Mouse (Mus musculus): ENCODE measurements at regions not wholly inside any gene's neighbourhood (a gene's known extent, or its start where the extent isn't known, plus 50 kb on each side); places are given as distances from the start of the nearest gene placed in this dataset.

DNA sequence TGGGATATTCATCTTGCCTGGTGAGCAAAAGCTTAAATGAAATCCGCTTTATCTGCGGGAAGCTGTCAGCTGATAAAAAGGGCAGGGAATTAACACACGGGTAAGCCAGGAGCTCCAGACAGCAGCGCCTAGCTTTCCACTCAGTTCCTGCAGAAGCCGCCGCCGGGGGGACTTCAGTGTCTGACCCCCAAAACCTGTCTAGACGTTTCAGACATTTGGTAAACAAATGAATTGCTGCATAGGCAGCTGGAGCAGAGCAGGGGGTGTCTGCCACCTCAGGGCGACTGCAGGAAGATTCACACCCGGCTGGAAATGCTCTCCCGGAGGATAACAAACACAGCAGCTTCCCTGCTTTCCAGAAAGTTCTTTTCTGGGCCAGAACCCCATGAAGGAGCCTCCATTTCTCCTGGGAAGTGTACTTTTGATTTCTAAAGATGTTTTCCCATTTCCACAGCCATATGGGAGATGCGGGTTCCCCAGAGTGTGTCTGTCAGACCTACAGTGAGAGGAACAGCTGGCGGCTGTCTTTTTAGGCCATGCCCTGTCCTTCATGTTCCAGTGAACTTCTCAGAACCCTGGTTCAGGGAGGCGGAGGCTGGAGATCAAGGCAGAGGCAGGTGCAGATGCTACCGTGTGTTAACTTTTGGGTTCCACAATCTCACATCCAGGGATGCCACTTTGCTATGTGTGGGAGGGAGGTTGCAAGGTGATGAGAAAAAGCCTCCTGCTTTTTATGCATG lies 58.7 kb upstream of the Pmepa1 start:
- intact Hi-C loops (cut with DNase I), result no loop called here
- DNase-seq, result no peak

DNA sequence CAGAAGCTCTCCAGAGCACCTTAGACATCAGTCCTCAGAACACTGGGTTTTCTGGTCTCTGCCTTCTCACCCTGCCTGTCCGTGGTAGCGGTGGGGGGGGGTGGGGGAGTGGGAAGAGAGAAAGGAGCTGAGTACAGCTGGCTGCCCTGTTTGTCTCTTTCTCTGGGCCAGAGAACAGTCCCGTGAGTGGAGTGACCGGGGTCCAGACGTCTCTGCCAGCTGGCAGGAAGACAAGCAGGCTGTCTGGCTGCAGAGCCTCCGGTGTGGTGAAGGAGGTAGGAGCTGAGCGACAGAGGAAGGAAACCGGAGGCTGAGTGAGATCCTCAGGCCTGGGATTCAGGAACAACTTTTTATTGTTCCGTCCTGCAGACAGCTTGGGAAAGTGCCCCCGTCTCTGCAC lies 59.5 kb upstream of the Pmepa1 start:
- intact Hi-C loops (cut with DNase I), result no loop called here
- peak; percentile 65 to 73 for DNase-seq

DNA sequence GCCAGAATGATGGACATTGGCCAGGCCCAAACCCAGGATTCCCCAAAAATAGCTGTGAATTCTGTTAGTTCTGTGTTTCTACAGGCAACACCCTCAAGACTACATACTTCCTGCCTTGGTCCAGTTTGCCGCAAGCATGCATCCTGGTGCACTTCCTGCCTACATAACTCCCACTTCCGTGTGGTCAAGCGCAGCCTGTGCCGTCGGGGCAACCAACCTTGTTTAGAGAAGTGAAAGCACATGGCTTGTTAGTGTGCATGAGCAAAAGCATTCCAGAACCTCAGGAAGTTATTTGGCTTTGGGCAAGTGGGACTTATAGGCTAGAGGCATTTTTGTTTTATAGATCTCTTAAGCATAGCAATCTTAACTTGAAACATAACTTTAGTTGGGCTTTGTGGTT lies 61.3 kb upstream of the Pmepa1 start:
- no peak for DNase-seq
- intact Hi-C loops (cut with DNase I), result no loop called here

DNA sequence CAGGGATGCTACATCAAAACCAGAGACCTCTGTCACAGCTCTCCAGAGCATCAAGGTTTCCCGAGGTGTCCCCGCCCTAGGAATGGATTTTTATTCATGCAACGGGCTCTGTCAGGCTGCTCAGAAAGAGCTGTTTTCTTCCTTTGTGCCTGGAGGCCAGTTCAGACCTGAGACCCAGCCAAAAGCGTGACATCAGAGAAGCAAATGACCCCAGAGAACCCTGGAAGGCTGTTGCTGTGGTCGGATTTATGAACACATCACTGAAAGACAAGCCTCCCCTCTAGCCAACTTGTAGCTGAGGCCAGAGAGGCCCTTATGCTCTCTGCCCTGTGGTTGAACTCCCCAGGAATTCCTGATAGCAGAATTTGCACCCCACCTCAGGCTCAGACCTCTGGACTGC lies 62.3 kb upstream of the Pmepa1 start:
- intact Hi-C loops (cut with DNase I), result no loop called here

DNA sequence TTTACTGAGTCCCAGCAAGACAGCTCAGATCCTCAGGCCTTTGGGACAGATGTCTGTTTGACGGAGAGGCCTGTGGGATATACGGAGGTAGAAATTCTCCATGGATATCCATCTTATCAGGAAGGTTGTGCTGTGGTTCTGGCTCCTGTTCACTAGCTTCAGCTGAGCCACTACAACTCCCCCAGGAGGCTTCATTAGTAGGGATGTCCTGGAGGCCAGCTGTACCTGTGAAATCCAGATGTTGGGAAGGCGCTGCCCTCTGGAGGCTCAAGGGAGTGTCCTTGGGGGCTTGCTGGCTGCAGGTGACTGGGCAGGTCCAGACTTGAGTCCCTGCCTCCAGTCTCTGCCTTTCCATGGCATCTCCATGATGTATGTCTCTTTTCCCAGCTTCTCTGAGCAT lies 62.9 kb upstream of the Pmepa1 start:
- DNase-seq, result no peak
- intact Hi-C loops (cut with DNase I), result no loop called here

More for the DNA sequence above, 62.3 kb upstream of the Pmepa1 start:
- peak; percentile 58 to 75 for DNase-seq

DNA sequence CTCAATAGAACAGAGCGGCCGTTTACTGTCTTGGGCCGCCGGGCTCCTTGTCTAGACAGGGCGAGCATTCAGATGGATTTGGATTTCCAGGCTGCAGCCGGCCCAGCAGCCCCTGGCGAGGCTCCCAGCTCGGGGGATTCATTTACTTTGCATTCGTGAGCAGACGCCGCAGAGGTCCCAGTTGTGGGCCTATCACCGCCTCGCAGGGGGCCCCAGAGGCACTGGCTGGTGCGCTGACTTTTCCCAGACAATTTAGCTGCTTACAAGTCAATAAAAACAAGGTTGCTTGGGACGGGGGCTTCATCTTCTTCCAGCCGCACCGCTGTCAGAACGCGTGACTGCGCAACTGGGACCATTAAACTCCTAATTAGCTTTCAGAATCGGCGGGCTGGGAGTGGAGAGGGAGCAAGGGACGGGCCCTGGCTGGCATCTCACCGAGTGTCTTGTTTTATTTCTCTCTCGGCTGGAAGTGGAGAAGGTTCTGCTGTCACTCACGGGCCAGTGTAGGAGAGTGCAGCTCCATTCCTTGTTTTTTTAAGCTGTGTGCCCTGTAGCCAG lies 63.8 kb upstream of the Pmepa1 start:
- intact Hi-C loops (cut with DNase I), result no loop called here
- DNase-seq, result peak in 1 of 2 experiments; percentile 41

DNA sequence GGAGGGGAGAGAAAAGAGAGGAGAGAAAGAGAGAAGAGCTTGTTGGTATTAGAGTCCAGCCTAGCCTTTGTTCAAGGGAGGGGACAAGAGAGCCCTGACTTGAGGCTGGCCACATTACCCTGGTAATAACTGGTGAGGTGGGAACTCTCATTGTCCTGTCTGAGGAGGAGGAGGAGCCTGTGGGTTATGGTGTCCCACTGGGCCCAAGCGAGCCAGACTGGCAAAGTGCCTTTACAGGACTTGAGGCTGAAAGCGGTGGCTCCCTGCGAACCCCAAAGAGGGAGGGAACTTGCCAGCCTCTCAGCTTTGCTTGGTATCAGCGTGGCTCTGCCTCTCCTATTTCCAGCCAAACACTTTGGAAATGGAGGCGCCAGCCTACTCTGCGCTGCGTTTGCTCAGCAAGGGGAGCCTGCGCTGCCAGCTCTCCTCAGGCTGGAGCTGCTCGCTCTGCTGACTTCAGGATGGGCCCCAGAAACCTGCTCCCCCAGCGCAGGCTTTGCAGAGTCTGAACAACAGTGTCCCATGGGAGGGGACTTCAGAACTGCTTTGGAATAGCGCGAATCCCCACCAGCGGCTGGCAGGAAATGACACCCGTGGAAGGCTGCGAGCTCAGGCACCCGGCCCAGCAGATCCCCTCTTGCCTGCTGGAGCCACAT lies 66.4 kb upstream of the Pmepa1 start:
- intact Hi-C loops (cut with DNase I), result no loop called here
- no peak for DNase-seq

DNA sequence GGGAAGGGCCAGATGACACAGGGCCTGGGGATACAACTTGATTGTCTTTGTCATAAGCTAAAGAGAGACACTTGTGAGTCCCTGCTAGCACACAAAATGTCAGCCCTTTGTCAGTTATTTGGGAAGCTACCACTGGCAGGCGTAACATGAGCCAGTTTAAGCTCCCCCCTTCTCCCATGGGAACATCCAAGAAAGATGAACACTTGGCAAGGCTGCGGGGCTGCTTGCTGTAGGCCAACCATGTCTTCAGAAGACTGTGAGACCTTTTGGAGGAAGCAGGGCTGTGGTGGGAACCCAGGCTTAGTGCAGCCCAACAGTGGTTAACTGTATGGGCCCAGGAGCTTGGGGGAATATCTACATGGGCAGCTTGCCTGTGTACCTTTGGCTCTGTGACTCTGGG lies 67.3 kb upstream of the Pmepa1 start:
- intact Hi-C loops (cut with DNase I), result no loop called here
- DNase-seq, result no peak

DNA sequence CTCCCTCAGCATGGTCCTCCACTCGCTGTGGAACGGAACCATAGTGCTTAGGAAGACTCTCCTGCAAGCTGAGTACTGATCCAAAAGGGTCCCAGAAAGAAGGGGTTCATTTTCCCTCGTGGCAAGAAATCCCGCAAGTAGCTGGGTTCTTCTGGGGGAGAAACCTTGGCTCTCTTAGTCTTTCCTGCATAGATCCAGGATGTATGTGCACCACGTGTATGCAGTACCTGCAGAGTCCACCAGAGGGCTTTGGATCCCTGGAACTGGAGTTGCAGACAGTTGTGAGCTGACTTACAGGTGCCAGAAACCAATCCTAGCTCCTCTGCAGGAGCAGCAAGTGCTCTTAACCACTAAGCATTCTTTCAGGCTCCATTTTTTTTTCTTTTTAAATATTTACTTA lies 67.9 kb upstream of the Pmepa1 start:
- intact Hi-C loops (cut with DNase I), result no loop called here
- no peak for DNase-seq

DNA sequence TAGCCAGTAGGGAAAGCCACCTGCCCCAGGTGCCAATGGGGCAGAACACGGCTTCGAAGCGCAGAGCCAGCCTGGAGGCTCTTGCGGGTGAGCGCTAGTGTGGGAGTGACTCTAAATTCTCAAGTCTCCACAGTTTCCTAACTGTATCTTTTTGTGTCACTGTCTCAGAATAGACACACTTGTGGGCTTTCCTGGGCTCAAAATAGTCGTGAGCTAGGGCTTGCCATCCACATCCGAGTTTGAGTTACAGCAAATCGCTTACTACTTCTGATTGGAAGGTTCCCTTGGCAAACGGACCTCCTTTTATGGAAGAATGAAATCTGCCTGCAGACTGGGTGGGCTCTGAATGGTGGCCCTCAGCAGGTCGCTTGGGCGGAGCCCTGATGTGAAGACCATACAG lies 71.0 kb upstream of the Pmepa1 start:
- DNase-seq, result no peak
- intact Hi-C loops (cut with DNase I), result no loop called here

DNA sequence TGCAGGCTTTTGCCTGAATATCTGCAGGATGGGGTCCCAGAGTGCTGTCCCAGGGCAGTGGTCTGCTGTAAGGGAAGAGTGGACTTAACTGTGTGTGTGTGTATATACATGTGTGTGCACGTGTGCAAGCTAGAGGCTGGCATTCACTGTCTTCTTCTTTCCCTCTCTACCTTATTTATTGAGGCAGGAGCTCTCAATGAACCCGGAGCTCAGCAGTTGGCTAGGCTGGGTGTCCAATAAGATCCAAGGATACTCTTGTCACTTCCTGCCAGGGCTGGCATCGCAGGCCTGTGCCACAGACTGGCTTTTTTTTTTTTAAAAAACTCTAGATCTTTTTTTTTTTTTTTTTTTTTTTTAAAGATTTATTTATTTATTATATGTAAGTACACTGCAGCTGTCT lies 72.4 kb upstream of the Pmepa1 start:
- intact Hi-C loops (cut with DNase I), result no loop called here
- DNase-seq, result no peak

DNA sequence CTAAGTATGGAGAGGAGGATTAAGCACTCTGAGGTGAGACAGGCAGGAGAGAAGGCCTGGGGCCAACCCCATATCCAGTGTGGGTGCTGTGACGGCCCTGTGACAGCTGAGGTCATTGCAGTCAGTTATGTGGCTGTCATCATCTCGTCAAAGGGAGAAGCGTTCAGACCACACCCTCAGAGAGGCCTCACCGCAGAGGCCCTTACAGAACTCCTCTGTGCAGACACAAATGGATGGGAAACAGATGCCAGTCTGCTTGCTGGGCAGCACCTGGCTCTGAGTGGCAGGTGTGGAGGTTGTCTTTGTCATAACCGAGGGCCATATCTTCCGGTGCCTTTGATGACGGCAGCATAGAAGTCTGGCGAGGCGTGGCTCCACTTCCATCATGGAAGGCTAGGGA lies 73.2 kb upstream of the Pmepa1 start:
- DNase-seq, result no peak
- intact Hi-C loops (cut with DNase I), result no loop called here

DNA sequence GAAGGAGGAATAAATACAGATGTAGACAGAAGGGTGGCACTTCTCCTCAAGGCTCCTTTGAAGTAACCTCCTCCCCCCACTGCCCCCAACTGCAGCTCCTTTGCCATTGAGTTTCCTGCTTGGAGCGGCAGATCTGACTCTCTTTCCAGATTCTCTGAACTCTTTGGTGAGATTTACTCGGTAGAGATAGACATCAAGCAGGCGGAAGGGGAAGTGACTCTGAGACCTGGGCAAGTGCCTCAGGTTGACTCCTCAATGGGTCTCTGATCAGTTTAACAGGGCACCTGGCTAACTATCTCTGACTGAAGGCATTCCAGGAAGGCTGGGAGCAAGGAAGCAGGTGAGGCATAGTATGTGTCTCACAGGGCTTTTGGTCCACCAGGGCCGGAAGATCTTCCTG lies 73.6 kb upstream of the Pmepa1 start:
- intact Hi-C loops (cut with DNase I), result no loop called here
- DNase-seq, result no peak

DNA sequence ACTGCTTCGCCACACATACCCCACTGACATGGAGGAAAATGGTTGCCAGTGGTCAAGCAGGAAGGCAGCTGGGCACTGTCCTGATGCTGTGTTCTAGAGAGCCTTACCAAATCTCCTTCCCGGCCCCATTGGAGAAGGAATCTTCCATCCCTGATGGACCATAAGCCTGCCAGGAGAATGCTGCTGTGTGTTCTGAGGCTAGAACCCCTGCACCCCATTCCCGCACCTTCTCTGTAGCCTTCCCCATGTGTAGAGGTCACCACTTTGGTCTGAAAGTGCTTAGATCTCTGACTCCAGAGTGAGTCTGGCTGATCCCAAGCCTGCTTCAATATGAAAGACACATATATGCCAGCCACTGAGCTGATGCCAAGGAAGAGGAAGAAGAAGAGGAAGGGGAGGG lies 74.1 kb upstream of the Pmepa1 start:
- intact Hi-C loops (cut with DNase I), result no loop called here
- no peak for DNase-seq

DNA sequence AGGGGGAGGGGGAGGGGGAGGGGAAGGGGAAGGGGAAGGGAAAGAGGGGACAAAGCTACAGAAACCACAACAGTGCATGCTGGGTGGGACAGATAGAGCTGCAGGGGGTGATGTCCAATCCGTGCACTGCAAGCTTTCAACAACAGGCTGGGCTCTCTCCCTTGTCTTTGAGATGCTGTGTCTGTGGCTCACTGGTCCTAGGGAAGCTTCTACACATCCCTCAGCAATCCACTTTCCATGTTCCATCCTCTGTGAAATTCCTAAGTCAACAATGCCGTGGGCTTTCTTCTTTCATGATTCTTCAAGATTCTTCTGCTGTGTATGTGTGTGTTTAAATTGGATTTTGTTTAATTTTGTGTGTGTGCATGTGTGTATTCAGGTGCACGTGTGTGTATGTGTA lies 74.5 kb upstream of the Pmepa1 start:
- no peak for DNase-seq
- intact Hi-C loops (cut with DNase I), result no loop called here

DNA sequence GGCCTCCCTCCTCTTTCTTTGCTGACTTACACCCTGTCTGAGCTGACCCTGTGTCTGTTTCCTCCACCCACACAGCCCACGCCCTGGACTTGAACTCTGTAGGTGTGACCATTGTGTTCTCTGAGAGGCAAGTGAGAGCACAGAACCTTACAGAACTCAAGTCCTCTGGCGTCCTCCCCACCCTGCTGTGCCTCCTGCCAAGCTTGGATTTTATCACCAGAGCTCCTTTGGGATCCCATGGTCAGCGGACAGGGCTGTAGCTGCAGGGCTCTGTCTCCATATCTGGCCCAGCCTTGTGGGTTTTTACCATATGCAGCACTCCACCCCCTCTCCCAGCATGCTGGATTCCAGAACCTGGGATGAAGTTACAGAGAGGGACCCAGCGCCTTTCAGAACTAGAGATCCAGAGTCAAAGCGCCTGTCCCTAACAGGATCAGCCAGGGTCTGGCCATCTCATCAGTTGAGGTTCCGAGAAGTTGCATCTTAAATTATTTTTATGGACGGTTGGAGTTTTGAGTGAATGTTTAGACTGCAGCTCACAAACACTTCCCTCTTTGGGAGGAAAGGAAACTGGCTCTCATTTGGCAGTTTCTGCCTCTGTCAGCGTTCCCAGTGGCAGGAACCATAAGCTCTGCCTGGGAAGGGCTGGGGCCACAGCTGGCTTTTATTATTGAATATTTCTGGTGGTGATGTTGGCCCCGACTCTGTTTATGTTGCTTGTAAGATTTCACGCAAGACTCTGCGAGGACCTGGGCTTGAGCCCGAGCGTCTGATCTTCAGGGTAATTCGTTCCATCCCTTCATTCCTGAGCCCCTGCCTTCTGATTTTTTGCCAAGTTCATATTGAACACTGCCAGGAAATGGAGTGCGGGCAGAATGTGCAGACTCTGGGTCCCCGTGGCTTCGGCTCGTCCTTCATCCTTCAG lies 75.8 kb upstream of the Pmepa1 start:
- DNase-seq, result peak; percentile 75 to 76
- intact Hi-C loops (cut with DNase I), result no loop called here

DNA sequence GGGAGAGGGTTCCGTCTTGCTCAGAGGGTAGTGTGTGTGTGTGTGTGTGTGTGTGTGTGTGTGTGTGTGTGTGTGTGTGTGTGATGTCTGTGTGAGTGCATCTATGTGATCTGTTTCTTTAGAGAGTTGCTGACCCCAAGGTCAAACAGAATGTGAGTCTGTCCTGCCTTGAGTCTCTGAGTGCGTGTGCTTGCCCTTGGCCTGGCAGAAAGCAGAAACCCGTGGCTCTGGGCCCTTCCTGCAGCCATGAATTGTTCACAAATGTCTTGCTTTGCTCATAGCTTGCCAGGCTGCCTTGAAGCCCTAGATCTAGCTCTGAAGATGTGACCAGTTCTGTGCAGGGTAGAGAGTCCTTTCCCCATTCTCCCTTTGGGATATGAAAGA lies 76.4 kb upstream of the Pmepa1 start:
- DNase-seq, result no peak
- intact Hi-C loops (cut with DNase I), result no loop called here

DNA sequence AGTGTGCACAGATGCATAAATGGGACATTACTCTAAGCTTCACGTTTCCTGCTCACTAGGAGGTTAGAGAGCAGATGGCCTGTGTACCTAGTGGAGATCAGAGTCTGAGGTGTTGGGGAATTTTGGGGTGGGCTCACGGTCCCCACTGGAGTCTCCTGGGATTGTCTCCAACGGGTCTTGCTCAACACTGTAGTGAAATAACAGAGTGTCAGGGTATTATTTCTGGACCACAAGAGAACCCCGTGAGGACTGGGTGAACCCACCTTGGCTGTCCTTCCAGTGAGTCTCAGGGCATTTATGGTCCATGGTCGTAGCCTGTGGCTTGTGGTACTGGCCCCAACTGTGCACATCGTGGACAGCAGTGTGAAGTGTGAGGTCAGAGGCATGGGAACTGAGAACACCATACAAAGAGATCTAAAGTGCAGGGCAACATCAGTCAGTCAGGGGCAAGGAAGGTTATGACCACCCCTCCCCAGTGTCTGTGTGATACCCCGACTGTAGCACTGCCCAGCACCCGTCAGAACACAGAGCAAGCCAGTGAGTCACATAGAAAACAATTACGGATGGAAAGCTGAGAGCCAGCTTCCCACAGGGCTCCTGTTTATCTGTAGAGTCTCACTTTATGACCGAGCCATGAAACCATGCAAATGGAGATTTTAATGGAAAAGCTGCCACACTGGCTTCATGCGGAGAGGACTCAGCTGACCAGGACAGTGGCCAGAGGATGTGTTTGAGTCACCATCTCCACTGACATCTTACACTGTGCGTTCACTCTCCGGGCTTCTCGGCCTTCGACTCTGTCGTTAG lies 77.3 kb upstream of the Pmepa1 start:
- DNase-seq, result no peak

DNA sequence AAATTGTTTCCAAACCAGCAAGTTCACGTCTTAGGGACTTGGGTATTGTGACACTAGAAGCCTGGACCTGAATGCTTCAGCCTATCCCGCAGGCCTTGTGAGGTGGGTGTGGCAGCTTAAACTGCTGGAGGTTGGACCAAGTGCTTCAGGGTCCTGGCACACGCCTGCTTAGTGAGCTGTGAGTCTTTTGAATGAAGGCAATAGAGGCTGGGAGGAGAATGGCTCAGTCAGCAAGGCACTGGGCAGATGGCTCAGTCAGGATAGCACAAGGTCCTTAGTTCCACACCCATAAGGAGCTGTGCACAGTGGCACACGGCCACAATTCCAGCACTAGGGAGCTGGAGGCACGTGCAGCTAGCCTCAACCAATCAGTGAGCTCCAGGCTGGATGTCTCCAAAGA lies 80.5 kb upstream of the Pmepa1 start:
- intact Hi-C loops (cut with DNase I), result no loop called here
- no peak for DNase-seq

More for the DNA sequence above, 77.3 kb upstream of the Pmepa1 start:
- intact Hi-C loops (cut with DNase I), result no loop called here

DNA sequence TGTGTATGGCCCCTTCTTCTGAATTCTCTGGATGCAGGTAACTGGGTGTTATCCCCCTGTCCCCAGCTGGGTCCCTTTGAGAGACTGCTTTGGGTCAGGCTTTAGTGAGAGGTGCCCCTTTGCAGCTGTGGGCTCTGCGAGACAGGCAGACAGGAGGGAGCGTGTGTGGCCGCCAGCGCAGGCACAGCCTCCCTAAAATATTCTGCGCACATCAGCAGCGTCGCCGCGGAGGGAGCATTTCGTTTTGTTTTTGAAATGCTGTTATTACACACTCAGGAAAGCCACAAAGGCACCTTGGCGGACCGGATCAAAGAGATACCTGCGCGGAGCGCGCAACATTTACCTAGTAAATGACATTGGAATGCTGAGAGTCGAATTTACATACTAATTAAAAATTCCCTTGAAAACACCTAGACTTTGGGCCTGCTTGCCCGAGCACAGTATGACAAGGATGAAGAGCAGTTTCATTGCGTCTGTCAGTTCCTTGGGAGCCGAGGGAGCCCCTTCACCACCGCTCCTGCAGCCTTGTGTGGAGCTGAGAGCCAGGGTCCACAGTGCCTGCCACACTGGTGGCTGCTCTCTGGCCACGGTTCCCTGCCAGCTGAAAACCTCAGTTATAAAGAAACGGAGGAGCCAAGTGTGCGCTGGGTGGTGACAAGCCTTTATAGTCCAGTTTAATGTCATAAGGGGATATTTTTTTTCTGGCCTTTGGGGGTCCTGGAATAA lies 89.3 kb upstream of the Pmepa1 start:
- DNase-seq, result no peak
- intact Hi-C loops (cut with DNase I), result no loop called here
